Mouse (Mus musculus) c-Kit-positive CD71-negative TER-119-negative erythroid progenitor cells, embryonic 14.5 days (primary cell): ENCODE results near the gene Ovch2.

Source experiments
- DNase-seq: peaks from one replicate; pipeline ENCODE4 v3.0.0-alpha.2; 2013; ENCODE audit warnings: low read depth

Ovch2 gene

DNA sequence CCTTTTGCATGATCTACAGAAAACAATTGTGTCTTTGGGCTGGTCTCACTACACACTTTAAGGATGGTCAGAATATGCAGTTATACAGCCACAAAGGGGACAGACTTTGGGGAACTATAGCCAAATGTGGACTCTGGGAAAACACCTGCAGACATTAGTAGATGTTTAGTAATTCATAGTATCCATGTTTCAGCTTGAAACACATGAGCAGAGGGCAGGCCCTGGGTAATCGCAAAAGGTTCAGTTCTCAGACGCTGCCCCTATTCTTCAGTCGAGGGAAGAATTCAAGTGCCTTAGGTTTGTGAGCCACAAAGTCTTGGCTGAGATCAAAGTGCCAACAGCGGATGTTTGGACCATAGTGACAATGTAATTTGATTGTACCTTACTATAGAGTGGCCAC, 56.6 kb downstream of the Ovch2 start:
- no peak for DNase-seq

GRCm38 (mm10) chr7:107742963-107743465, 58.0 kb downstream of the Ovch2 start:
- no peak for DNase-seq

DNA sequence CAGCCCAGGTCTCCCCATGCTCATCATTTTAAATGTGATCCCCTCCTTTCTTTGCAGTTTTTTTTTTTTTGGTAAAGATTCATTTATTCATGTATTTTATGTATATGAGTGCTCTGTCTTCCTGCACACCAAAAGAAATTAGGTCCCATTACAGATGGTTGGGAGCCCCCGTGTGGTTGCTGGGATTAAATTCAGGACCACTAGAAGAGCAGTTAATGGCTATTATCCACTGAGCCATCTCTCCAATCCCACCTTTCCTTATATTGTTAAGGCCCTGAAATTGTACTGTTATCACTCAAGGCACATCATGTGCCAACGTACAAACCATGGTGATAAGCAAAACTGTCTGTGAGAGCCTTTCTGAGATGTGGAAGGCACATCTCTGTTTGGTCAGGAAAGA, 62.3 kb downstream of the Ovch2 start:
- DNase-seq, result no peak

DNA sequence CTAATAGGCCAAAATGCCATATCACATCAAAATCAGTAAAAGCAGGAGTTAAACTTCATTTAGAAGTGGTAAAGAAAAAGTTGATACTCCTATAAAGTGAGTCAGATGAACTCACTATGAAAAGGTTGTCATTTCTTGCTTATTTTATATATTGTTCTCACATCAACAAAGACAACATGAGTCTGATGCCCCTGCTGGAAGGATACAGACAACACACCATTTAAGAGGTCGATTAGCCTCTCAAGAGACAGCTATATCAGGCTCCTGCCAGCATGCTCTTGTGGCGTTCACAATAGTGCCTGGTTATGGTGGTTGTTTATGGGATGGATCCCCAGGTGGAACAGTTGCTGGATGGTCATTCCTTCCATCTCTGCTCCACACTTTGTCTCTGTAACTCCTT, 67.8 kb downstream of the Ovch2 start:
- DNase-seq, result no peak
